Mouse (Mus musculus) liver, postnatal 0 days (tissue): Measurements from ENCODE around the gene Dcaf12.

ENCODE experiments used
- CTCF ChIP-seq: sonication (generic); IDR thresholded peaks from 2 replicates; pipeline ENCODE4 v1.5.1; 2016; ENCODE audit warnings: antibody characterized with exemption, low read depth
- EP300 ChIP-seq: IDR thresholded peaks from 2 replicates; pipeline ENCODE4 v1.6.1; 2016; ENCODE audit warnings: antibody characterized with exemption, low read depth, mild to moderate bottlenecking

- TF ChIP-seq CTCF (no peak), EP300 (no peak)
These were observed 56.9 kb downstream of the Dcaf12 start for GRCm38 (mm10) chr4:41257752-41258151.
